Mouse (Mus musculus): ENCODE results near the gene Ajm1.

DNA sequence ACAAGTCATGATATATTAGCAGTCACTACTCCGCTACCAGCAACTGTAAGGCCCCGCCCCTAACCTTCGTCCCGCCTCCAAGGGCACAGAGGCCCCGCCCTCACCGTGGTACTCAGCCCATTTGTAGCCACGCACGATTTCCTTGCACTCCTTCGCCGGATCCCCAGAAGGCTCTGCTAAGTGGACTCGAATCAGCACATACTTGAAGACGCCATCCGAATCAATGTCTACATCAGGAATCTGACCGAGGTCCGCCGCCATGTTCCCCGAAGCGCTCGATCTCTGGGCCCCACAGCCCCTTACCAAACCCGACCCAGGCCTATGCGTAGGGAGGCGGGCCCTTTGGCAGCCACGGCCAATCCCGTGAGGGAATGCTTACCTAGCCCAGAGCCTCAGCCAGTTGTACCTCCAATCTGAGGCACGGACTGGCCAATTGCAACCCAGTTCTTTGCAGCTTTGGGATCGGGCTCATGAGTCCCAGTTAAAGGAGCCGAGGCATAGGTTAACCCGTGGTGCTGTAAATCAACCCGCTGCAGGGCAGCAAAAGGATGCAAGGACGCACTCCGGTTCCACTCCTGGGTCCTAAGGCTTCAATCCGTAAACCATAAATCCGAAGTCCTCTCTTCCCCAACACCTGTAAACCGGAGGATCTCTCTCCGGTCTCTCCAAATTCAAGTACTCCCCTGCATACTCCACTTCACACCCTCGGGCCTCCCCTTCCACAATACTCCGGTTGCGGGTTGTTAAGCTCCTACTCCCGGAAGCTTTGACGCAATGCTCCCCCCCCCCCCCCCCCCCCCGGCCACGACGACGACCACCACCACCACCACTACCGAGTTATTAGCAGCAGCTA is 6.8 kb downstream of the Ajm1 start, which contains the start of the genes Mamdc4 and Phpt1:
- TF ChIP-seq CTCF (IDR thresholded peaks at IDR 0.05; ENCODE audit: low read depth, low read length) (no peak), POLR2A (IDR thresholded peaks at IDR 0.05; ENCODE audit: extremely low read depth, insufficient read depth, low read length) (0 out of 2 replicates have a peak, but pooled peaks have one; percentile 32)

All from liver, adult 2 months (tissue).